Mouse (Mus musculus) forebrain, embryonic 12.5 days (tissue): Measurements from ENCODE around the gene Cd200r3. TPM values are rescaled to one million over a fixed set of nuclear protein-coding genes. Genes with fewer than 3 reads are reported as not detected.

Source experiments
- ATAC-seq: fragments of 200-750 bp; cut with Nextera tagmentation; 2 replicates; pipeline ENCODE4 v1.8.0; 2017; ENCODE audit warnings: moderate TSS enrichment; ENCODE audit not compliant: low FRiP score
- H3K27ac ChIP-seq: fragments of 300-500 bp; sonication (generic); 2 replicates; pipeline ENCODE4 v1.5.1; 2016; ENCODE audit warnings: mild to moderate bottlenecking
- H3K27me3 ChIP-seq: fragments of 300-500 bp; sonication (generic); 2 replicates; pipeline ENCODE4 v1.6.1; 2016; ENCODE audit warnings: mild to moderate bottlenecking
- H3K36me3 ChIP-seq: fragments of 300-500 bp; sonication (generic); replicated peaks from 2 replicates; pipeline ENCODE4 v1.6.1; 2016; ENCODE audit warnings: mild to moderate bottlenecking
- H3K4me1 ChIP-seq: fragments of 300-500 bp; sonication (generic); 2 replicates; pipeline ENCODE4 v1.6.1; 2016
- H3K4me2 ChIP-seq: fragments of 300-500 bp; sonication (generic); 2 replicates; pipeline ENCODE4 v1.6.1; 2016; ENCODE audit warnings: mild to moderate bottlenecking, moderate library complexity
- H3K4me3 ChIP-seq: fragments of 300-500 bp; sonication (generic); replicated peaks from 2 replicates; pipeline ENCODE4 v1.5.1; 2016; ENCODE audit warnings: mild to moderate bottlenecking
- H3K9ac ChIP-seq: fragments of 300-500 bp; sonication (generic); 2 replicates; pipeline ENCODE4 v1.6.1; 2016; ENCODE audit warnings: mild to moderate bottlenecking
- H3K9me3 ChIP-seq: fragments of 300-500 bp; sonication (generic); 2 replicates; pipeline ENCODE4 v1.6.1; 2016
- WGBS: fragments of 180-500 bp; shearing (Covaris S2); methylation state at CpG from one replicate; pipeline ENCODE4 v1.1.7; 2016; 5-methylcytosine and 5-hydroxymethylcytosine counted together
- polyA plus RNA-seq: library from polyadenylated mRNA; unstranded; fragments of >200 nt; fragmentation: Nextera tagmentation; extraction: Ambion mirVana; gene quantifications from 2 replicates; pipeline ENCODE4 v1.2.1, GENCODE M21; 2016

The Cd200r3 gene
- not detected in 2 replicates for polyA plus RNA-seq

- no peaks in the 10 kb centered on the region for H3K4me1 ChIP-seq
- ATAC-seq: no peak
- H3K4me3 ChIP-seq: no peak within 1 kb of the TSS
- no peak within 1 kb of the TSS for H3K9ac ChIP-seq
- no peaks in the 10 kb centered on the region for H3K9me3 ChIP-seq
- H3K36me3 ChIP-seq: no peaks in the 10 kb centered on the region
- no peaks in the 10 kb centered on the region for H3K27me3 ChIP-seq
- H3K27ac ChIP-seq: no peak within 1 kb of the TSS
- WGBS: 80% methylated on average over 3 of the region's 3 CpGs
- no peak within 1 kb of the TSS for H3K4me2 ChIP-seq
Observed at GRCm38 (mm10) chr16:44943468-44943867, at the start of gene Cd200r3. TSS of gene Cd200r3 (plus strand) at chr16:44943678.

GRCm38 (mm10) chr16:44932016-44932415, 11.5 kb upstream of the Cd200r3 start:
- Histone ChIP-seq H3K9me3 (no peaks in the 10 kb centered on the region), H3K4me3 (no peak overlapping the region), H3K36me3 (no peaks in the 10 kb centered on the region), H3K27ac (no peak overlapping the region), H3K9ac (no peak overlapping the region), H3K27me3 (no peaks in the 10 kb centered on the region), H3K4me1 (no peaks in the 10 kb centered on the region), H3K4me2 (no peak overlapping the region)
- ATAC-seq: no peak
- 85% methylated on average over 1 of the region's 1 CpGs for WGBS

DNA sequence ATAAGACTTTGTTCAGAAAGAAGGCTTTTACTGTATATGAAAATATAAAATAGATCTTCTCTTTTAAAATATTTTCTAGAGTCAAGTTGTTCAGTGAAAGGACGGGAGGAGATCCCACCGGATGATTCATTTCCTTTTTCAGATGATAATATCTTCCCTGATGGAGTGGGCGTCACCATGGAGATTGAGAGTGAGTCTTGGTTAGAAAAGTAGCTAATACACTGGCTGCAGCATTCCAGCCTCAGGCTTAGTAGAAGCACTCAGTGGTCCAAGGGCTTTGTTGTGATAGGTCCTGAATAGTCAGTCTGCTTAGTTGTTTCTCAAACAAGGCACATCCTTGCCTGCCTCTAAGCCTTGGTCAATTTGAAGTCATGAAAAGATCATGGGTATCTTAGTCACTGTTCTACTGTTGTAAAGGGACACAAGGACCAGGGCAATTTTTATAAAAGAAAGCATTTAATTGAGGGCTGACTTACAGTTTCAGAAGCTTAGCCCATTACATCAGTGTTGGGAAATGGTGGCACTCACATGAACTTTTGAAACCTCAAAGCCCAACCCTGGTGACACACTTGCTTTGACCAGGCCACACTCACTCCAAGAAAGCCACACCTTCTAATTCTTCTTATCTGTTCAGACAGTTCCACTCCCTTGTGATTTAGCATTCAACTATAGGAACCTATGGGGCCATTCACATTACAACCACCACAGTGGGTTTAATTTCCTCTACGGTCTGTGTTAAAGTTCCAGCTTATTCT, 8.1 kb downstream of the Cd200r3 start:
- Histone ChIP-seq H3K4me3 (no peak overlapping the region), H3K27me3 (no peaks in the 10 kb centered on the region), H3K4me2 (no peak overlapping the region), H3K4me1 (no peaks in the 10 kb centered on the region), H3K27ac (no peak overlapping the region), H3K9ac (no peak overlapping the region), H3K36me3 (no peaks in the 10 kb centered on the region), H3K9me3 (no peaks in the 10 kb centered on the region)
- ATAC-seq: no peak
- WGBS: 81% methylated on average over 4 of the region's 4 CpGs

GRCm38 (mm10) chr16:44962296-44962695, 18.8 kb downstream of the Cd200r3 start:
- Histone ChIP-seq H3K4me2 (no peak overlapping the region), H3K27ac (no peak overlapping the region), H3K4me1 (no peaks in the 10 kb centered on the region), H3K9me3 (no peaks in the 10 kb centered on the region), H3K4me3 (no peak overlapping the region), H3K36me3 (no peaks in the 10 kb centered on the region), H3K27me3 (no peaks in the 10 kb centered on the region), H3K9ac (no peak overlapping the region)
- ATAC-seq: no peak
- 82% methylated on average over 2 of the region's 2 CpGs for WGBS

DNA sequence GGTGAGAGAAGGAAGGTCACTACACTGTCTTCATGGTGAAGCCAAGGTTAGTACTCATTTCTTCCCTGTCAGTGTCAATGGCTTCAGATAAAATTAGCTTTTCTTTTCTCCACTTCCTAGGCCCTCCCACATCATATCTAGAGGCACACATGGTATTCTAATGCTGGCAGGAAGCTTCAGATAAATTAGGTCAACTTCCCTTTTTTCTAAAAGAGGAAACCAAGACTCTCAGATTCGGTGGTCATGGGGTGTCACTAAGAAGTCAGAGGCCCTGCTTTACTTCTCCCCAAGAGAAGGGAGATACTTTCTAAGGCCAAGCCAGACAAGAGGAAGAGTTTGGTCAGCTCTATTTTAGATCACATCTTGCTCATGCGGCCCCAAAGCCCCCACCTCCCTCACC, 19.3 kb downstream of the Cd200r3 start:
- no peaks in the 10 kb centered on the region for H3K36me3 ChIP-seq
- H3K4me3 ChIP-seq: no peak overlapping the region
- no peaks in the 10 kb centered on the region for H3K27me3 ChIP-seq
- no peak for ATAC-seq
- no peak overlapping the region for H3K9ac ChIP-seq
- no peaks in the 10 kb centered on the region for H3K9me3 ChIP-seq
- no peaks in the 10 kb centered on the region for H3K4me1 ChIP-seq
- WGBS: 75% methylated on average over 2 of the region's 2 CpGs
- H3K4me2 ChIP-seq: no peak overlapping the region
- no peak overlapping the region for H3K27ac ChIP-seq

GRCm38 (mm10) chr16:44964526-44965374, 21.3 kb downstream of the Cd200r3 start:
- no peaks in the 10 kb centered on the region for H3K27me3 ChIP-seq
- no peaks in the 10 kb centered on the region for H3K36me3 ChIP-seq
- no peak overlapping the region for H3K4me2 ChIP-seq
- H3K4me1 ChIP-seq: no peaks in the 10 kb centered on the region
- no peak overlapping the region for H3K27ac ChIP-seq
- H3K4me3 ChIP-seq: no peak overlapping the region
- H3K9me3 ChIP-seq: no peaks in the 10 kb centered on the region
- no peak for ATAC-seq
- no peak overlapping the region for H3K9ac ChIP-seq
- WGBS: 88% methylated on average over 6 of the region's 6 CpGs

GRCm38 (mm10) chr16:44965428-44965827, 21.9 kb downstream of the Cd200r3 start:
- no peak for ATAC-seq
- Histone ChIP-seq H3K4me3 (no peak overlapping the region), H3K4me1 (no peaks in the 10 kb centered on the region), H3K27me3 (no peaks in the 10 kb centered on the region), H3K27ac (no peak overlapping the region), H3K9ac (no peak overlapping the region), H3K4me2 (no peak overlapping the region), H3K36me3 (no peaks in the 10 kb centered on the region), H3K9me3 (no peaks in the 10 kb centered on the region)
- 92% methylated on average over 8 of the region's 8 CpGs for WGBS

DNA sequence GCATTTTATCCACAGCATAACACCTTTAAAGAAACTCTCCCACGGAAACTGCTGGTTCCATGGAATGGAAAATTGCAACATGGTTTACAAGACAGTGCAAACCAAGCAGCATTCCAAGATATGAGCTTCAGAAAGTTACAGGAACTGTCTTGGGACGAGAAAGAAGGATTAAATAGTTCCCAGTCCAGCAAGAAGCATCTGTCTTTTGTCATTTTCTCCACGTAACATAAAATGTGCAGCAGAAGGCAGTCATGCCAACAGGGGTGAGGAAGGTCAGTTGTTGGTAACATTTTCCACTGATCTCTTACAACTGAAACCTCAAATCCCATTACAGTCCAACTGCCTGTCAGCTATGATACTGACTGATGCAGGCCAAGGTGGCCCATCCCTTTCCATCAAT, 22.4 kb downstream of the Cd200r3 start:
- H3K4me3 ChIP-seq: no peak overlapping the region
- no peaks in the 10 kb centered on the region for H3K9me3 ChIP-seq
- no peak overlapping the region for H3K9ac ChIP-seq
- no peak overlapping the region for H3K4me2 ChIP-seq
- no peaks in the 10 kb centered on the region for H3K27me3 ChIP-seq
- 82% methylated on average over 3 of the region's 3 CpGs for WGBS
- no peaks in the 10 kb centered on the region for H3K4me1 ChIP-seq
- no peaks in the 10 kb centered on the region for H3K36me3 ChIP-seq
- no peak overlapping the region for H3K27ac ChIP-seq
- ATAC-seq: no peak

DNA sequence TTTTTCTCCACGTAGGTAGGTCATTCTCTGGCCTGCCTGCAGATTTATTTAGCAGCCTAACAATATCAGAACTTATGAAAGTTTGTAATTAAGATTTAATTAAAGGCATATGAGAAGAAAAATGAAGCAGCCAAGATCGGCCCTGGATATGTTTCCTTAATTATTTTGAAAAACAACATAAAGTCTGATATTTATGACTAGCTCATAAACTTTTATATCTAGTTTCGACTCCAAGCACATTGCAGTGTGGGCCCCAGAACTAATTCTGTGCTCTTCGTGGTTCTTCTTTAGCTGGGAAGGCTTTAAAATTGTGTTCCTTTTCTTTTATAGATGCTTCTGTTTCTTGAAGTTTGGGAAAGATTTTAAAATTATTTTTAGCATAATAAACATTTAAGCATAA, 23.4 kb downstream of the Cd200r3 start:
- WGBS: 85% methylated on average over 4 of the region's 4 CpGs
- Histone ChIP-seq H3K4me2 (no peak overlapping the region), H3K36me3 (no peaks in the 10 kb centered on the region), H3K9me3 (no peaks in the 10 kb centered on the region), H3K9ac (no peak overlapping the region), H3K4me3 (no peak overlapping the region), H3K27me3 (no peaks in the 10 kb centered on the region), H3K4me1 (no peaks in the 10 kb centered on the region), H3K27ac (no peak overlapping the region)
- no peak for ATAC-seq

DNA sequence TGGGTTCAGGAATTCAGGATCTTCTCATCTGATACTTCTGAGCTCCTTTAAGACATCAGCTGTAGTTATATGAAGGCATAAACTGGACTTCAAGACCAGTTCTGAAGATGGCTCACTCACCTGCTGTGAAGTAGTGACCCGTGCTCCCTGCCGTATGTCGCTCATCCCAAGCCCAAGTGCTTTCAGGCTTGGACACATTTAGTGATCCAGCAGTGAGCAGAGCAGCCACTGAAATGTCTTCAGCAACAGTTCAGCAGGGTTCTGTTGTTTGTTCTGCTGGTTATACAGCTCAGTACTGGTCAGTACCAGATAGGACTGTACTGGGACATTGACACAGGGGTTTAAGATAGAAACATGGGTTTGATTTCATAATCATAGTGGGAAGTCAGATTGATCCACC, 24.6 kb downstream of the Cd200r3 start:
- no peak for ATAC-seq
- Histone ChIP-seq H3K9me3 (no peaks in the 10 kb centered on the region), H3K9ac (no peak overlapping the region), H3K4me2 (no peak overlapping the region), H3K27ac (no peak overlapping the region), H3K36me3 (no peaks in the 10 kb centered on the region), H3K4me3 (no peak overlapping the region), H3K27me3 (no peaks in the 10 kb centered on the region), H3K4me1 (no peaks in the 10 kb centered on the region)
- WGBS: 92% methylated on average over 3 of the region's 3 CpGs

DNA sequence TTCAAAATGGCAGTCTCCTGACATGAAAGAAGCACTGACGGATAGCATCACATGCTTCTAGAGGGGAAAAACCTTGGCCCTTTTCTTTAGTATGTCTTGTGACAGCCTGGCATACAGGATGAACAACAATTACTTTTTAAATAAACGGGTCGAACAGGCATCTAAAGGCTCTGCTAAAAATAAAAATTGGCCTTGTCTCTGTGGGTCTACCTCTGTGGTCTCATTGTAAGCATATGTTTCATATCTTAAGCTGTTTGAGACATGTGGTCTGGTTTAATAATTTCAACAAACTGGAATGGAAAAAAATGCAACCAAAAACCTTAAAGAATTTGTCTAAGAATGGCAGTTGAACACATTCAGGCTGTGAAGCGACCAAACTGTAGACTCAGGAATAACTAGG, 27.4 kb downstream of the Cd200r3 start:
- Histone ChIP-seq H3K9me3 (no peaks in the 10 kb centered on the region), H3K4me1 (no peaks in the 10 kb centered on the region), H3K4me3 (no peak overlapping the region), H3K27me3 (no peaks in the 10 kb centered on the region), H3K4me2 (no peak overlapping the region), H3K9ac (no peak overlapping the region), H3K27ac (no peak overlapping the region), H3K36me3 (no peaks in the 10 kb centered on the region)
- ATAC-seq: no peak
- 81% methylated on average over 4 of the region's 4 CpGs for WGBS

DNA sequence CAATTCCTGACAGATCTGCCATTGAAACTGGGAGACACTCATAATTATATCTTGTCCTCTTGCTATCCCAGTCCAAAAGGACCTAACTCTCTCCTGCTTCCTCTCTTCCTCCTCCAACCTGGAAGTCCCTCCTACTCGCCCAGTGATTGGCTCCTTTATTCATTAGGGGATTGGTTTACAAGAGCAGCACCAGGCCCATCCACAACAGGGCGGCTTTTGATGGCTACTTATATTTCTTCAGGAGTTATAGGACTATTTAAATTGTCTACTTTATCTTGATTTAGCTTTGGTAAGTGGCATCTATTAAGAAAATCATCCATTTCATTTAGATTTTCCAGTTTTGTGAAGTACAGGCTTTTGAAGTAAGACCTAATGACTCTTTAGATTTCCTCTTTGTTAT, 30.6 kb downstream of the Cd200r3 start:
- 75% methylated on average over 2 of the region's 2 CpGs for WGBS
- Histone ChIP-seq H3K27me3 (no peaks in the 10 kb centered on the region), H3K4me1 (no peaks in the 10 kb centered on the region), H3K9me3 (no peaks in the 10 kb centered on the region), H3K4me2 (no peak overlapping the region), H3K36me3 (no peaks in the 10 kb centered on the region), H3K27ac (no peak overlapping the region), H3K4me3 (no peak overlapping the region), H3K9ac (no peak overlapping the region)
- ATAC-seq: no peak

GRCm38 (mm10) chr16:44976081-44976480, 32.6 kb downstream of the Cd200r3 start:
- no peak overlapping the region for H3K9ac ChIP-seq
- H3K27me3 ChIP-seq: no peaks in the 10 kb centered on the region
- H3K4me3 ChIP-seq: no peak overlapping the region
- H3K27ac ChIP-seq: no peak overlapping the region
- H3K36me3 ChIP-seq: no peaks in the 10 kb centered on the region
- no peaks in the 10 kb centered on the region for H3K4me1 ChIP-seq
- no peaks in the 10 kb centered on the region for H3K9me3 ChIP-seq
- no peak for ATAC-seq
- no peak overlapping the region for H3K4me2 ChIP-seq
